Comparison of ENCODE assay signal across 20 mouse cellular contexts in genomic region chr16:87771926-87772325, GRCm38 (mm10).
DNase-seq lines count a peak whose midpoint lies in the region; ATAC-seq and TF ChIP-seq lines count a peak whose summit lies in the region.
"Had no signal": no experiment of that assay in that cellular context is flagged by ENCODE, and none has a peak within 500 bp of the region (broad histone marks: within the 10 kb centered on the region; RNA-seq: fewer than 3 reads in every experiment).

No protein-coding gene starts in this region.

- no peak overlapping the region for H3K4me2 ChIP-seq in kidney, embryonic 15.5 days
- H3K4me2 ChIP-seq in intestine, embryonic 16.5 days (ENCODE audit: low read depth, low read length): no peak overlapping the region
- no peak overlapping the region for H3K4me2 ChIP-seq in kidney, postnatal 0 days (ENCODE audit: low read length)
- H3K4me2 ChIP-seq: heart, embryonic 11.5 days; heart, embryonic 15.5 days; hindbrain, embryonic 13.5 days had no signal

- H3K4me3 ChIP-seq in kidney, embryonic 15.5 days (replicated peaks): no peak overlapping the region
- no peak overlapping the region for H3K4me3 ChIP-seq in intestine, embryonic 16.5 days (ENCODE audit: low read length)
- no peak overlapping the region for H3K4me3 ChIP-seq in kidney, postnatal 0 days (replicated peaks; ENCODE audit: low read depth, low read length)
- H3K4me3 ChIP-seq in small intestine, adult 2 months (ENCODE audit: low read depth, low read length): no peak overlapping the region
- H3K4me3 ChIP-seq: embryonic facial prominence, embryonic 10.5 days; forebrain, embryonic 10.5 days; heart, adult 2 months; heart, embryonic 15.5 days; hindbrain, embryonic 13.5 days had no signal

- no peak for TF ChIP-seq CTCF in kidney, postnatal 0 days (IDR thresholded peaks at IDR 0.05; ENCODE audit: low read depth)
- TF ChIP-seq CTCF in small intestine, adult 2 months (IDR thresholded peaks at IDR 0.05; ENCODE audit: extremely low read depth, insufficient read length, insufficient replicate concordance, low read depth, low read length): no peak

- no peak for ATAC-seq in kidney, embryonic 15.5 days (replicated peaks; ENCODE audit: low FRiP score)
- ATAC-seq in intestine, embryonic 16.5 days: peak; percentile 80
- ATAC-seq in kidney, postnatal 0 days (replicated peaks; ENCODE audit: low FRiP score, low read depth): peak; percentile 75; the same call in 1 of the 2 replicates
- ATAC-seq: forebrain, embryonic 14.5 days had no signal

- no peaks in the 10 kb centered on the region for H3K36me3 ChIP-seq in kidney, embryonic 15.5 days
- H3K36me3 ChIP-seq in intestine, embryonic 16.5 days (ENCODE audit: control insufficient read depth, insufficient read depth, low read length): no peaks in the 10 kb centered on the region
- H3K36me3 ChIP-seq in kidney, postnatal 0 days (ENCODE audit: insufficient read depth, low read length): no peaks in the 10 kb centered on the region
- H3K36me3 ChIP-seq in small intestine, adult 2 months (ENCODE audit: control insufficient read depth, insufficient read depth, low read length): no peaks in the 10 kb centered on the region
- H3K36me3 ChIP-seq: embryonic facial prominence, embryonic 10.5 days; forebrain, embryonic 10.5 days; heart, embryonic 15.5 days; hindbrain, embryonic 13.5 days had no signal

- no peak overlapping the region for H3K9ac ChIP-seq in kidney, embryonic 15.5 days
- no peak overlapping the region for H3K9ac ChIP-seq in intestine, embryonic 16.5 days (ENCODE audit: low read depth, low read length)
- no peak overlapping the region for H3K9ac ChIP-seq in kidney, postnatal 0 days (ENCODE audit: low read depth, low read length)
- H3K9ac ChIP-seq: heart, embryonic 15.5 days; hindbrain, embryonic 13.5 days had no signal

- peak; percentile 51 for DNase-seq in kidney, adult 18-20 months
- no peak for DNase-seq in kidney, postnatal 0 days (ENCODE audit: low spot score)
- no peak for DNase-seq in adrenal gland, adult 18-20 months (ENCODE audit: low spot score in 2 of 2)
- no peak for DNase-seq in adrenal gland, adult (ENCODE audit: inconsistent age in 2 of 2, low spot score in 1 of 2)
- DNase-seq: adrenal gland, adult 2 months; adrenal gland, postnatal 25 days; cerebellum, adult 18-20 months; cerebellum, postnatal 10 days; gastrocnemius, postnatal 10 days; heart, adult 2 months; heart, postnatal 14 days had no signal

- no peaks in the 10 kb centered on the region for H3K4me1 ChIP-seq in kidney, embryonic 15.5 days
- peaks cover 2% of the 10 kb centered on the region; the same call in 1 of the 2 replicates for H3K4me1 ChIP-seq in intestine, embryonic 16.5 days (ENCODE audit: control insufficient read depth, insufficient read depth, low read length)
- H3K4me1 ChIP-seq in kidney, postnatal 0 days (replicated peaks; ENCODE audit: insufficient read depth, low read length): no peaks in the 10 kb centered on the region
- peaks cover 13% of the 10 kb centered on the region; the same call in 1 of the 2 replicates for H3K4me1 ChIP-seq in small intestine, adult 2 months (ENCODE audit: control insufficient read depth, insufficient read depth, insufficient read length, low read length)
- H3K4me1 ChIP-seq: embryonic facial prominence, embryonic 10.5 days; forebrain, embryonic 10.5 days; heart, embryonic 15.5 days; hindbrain, embryonic 13.5 days had no signal

- 75% methylated on average over 4 of the region's 4 CpGs for WGBS in kidney, embryonic 15.5 days
- WGBS in intestine, embryonic 16.5 days: 65% methylated on average over 4 of the region's 4 CpGs
- WGBS in kidney, postnatal 0 days: 68% methylated on average over 4 of the region's 4 CpGs
- 22% methylated on average over 4 of the region's 4 CpGs for WGBS in small intestine, adult 2 months

- no peak for TF ChIP-seq POLR2A in small intestine, adult 2 months (IDR thresholded peaks at IDR 0.05; ENCODE audit: low read depth, low read length)

- no peaks in the 10 kb centered on the region for H3K9me3 ChIP-seq in kidney, embryonic 15.5 days (replicated peaks)
- no peaks in the 10 kb centered on the region for H3K9me3 ChIP-seq in intestine, embryonic 16.5 days (ENCODE audit: control insufficient read depth, low read length)
- H3K9me3 ChIP-seq in kidney, postnatal 0 days (replicated peaks; ENCODE audit: low read length): no peaks in the 10 kb centered on the region
- H3K9me3 ChIP-seq: embryonic facial prominence, embryonic 10.5 days; forebrain, embryonic 10.5 days; heart, embryonic 15.5 days; hindbrain, embryonic 13.5 days had no signal

- H3K27ac ChIP-seq in kidney, embryonic 15.5 days: no peak overlapping the region
- H3K27ac ChIP-seq in intestine, embryonic 16.5 days (ENCODE audit: low read length): no peak overlapping the region
- no peak overlapping the region for H3K27ac ChIP-seq in kidney, postnatal 0 days
- H3K27ac ChIP-seq in small intestine, adult 2 months (ENCODE audit: insufficient read depth, low read depth, low read length): peak overlapping the region; percentile 56; the same call in 1 of the 2 replicates
- H3K27ac ChIP-seq: embryonic facial prominence, embryonic 10.5 days; forebrain, embryonic 10.5 days; heart, adult 2 months; heart, embryonic 15.5 days; hindbrain, embryonic 13.5 days had no signal

- H3K27me3 ChIP-seq in kidney, embryonic 15.5 days: no peaks in the 10 kb centered on the region
- H3K27me3 ChIP-seq in intestine, embryonic 16.5 days (replicated peaks; ENCODE audit: control insufficient read depth, insufficient read depth, low read length): no peaks in the 10 kb centered on the region
- H3K27me3 ChIP-seq in kidney, postnatal 0 days (ENCODE audit: insufficient read depth, low read length): no peaks in the 10 kb centered on the region
- H3K27me3 ChIP-seq in small intestine, adult 2 months (ENCODE audit: control insufficient read depth, insufficient read depth, low read length): no peaks in the 10 kb centered on the region
- H3K27me3 ChIP-seq: heart, embryonic 15.5 days; hindbrain, embryonic 13.5 days had no signal
